Mouse (Mus musculus): ENCODE results near the gene Cacna1i.

Gene Cacna1i

GRCm38 (mm10) chr15:80286851-80287415 is at the start of gene Cacna1i:
Gene Cacna1i (plus strand): TSS chr15:80287238.
- DNase-seq (ENCODE audit: low spot score): no peak

- no peak for DNase-seq (ENCODE audit: low spot score)
Measured at GRCm38 (mm10) chr15:80248135-80248534, 38.9 kb upstream of the Cacna1i start.

DNA sequence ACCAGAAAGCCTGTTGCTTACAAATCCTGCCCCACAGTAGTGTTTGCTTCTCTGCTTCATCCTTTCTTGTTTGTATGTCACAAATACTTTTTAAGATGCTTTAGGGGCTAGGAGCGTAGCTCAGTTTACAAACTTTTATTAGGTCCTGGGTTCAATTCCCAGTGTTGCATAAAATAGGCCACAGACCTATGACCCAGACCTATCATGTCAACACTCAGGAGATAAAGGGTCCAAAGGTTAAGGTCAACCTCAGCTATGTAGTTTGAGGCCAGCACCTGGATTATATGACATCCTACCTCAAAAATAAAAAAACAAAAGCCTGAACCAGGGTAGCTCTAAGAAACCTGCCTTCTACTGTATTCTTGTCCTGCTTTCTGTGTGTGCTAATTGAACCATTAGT is 38.4 kb upstream of the Cacna1i start:
- no peak for DNase-seq (ENCODE audit: low spot score)

GRCm38 (mm10) chr15:80249672-80250071 is 37.4 kb upstream of the Cacna1i start:
- DNase-seq (ENCODE audit: low spot score): no peak

GRCm38 (mm10) chr15:80250586-80250985 is 36.5 kb upstream of the Cacna1i start:
- DNase-seq (ENCODE audit: low spot score): no peak

- DNase-seq (ENCODE audit: low spot score): no peak
Measured at GRCm38 (mm10) chr15:80253530-80253929, 33.5 kb upstream of the Cacna1i start.

- DNase-seq (ENCODE audit: low spot score): no peak
Measured at GRCm38 (mm10) chr15:80254207-80254606, 32.8 kb upstream of the Cacna1i start.

DNA sequence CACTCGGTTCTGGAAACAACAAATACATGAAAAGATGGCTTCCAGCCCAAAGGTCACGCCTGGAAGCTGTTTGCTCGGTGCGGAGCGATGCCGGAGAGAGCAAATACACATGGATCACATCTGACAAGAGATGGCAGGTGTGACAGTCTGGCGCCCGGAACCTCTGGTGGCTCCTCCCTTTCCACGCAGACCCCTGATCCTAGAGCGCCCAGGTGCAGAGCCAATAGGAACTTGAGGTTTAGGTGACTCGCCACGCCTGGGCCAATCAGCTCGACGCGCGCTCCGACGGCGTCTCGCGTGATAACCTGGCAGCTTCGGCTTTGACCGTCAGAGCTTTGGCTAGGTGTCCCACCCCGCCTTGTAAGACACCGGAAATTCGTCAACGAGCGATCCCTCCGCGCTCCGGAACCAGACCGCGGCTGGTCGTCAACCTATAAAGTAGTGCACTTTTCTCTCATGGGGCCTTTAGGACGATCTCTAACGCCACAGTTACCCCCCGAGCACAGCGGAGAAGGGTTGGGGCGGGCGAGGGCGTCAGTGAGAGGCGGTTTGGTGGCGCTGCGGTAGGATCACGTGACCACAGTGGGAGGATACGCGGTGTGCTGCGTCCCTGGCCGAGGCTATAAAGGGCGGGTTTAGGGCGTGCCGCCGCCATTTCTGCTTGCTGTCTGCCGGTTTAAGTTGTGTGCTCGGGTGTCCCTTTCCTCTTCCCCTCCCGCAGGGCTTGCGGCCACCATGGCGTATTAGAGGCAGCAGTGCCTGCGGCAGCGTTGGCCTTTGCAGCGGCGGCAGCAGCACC is 32.0 kb upstream of the Cacna1i start, which contains the start of gene Atf4:
Gene Atf4, plus strand, starts transcription at position 338 of the 799 bp plus-strand sequence.
- DNase-seq (ENCODE audit: low spot score): peak; percentile 98

- peak; percentile 79 for DNase-seq (ENCODE audit: low spot score)
Measured at GRCm38 (mm10) chr15:80255646-80256121, 31.4 kb upstream of the Cacna1i start.

GRCm38 (mm10) chr15:80256242-80256641 is 30.8 kb upstream of the Cacna1i start:
- no peak for DNase-seq (ENCODE audit: low spot score)

DNA sequence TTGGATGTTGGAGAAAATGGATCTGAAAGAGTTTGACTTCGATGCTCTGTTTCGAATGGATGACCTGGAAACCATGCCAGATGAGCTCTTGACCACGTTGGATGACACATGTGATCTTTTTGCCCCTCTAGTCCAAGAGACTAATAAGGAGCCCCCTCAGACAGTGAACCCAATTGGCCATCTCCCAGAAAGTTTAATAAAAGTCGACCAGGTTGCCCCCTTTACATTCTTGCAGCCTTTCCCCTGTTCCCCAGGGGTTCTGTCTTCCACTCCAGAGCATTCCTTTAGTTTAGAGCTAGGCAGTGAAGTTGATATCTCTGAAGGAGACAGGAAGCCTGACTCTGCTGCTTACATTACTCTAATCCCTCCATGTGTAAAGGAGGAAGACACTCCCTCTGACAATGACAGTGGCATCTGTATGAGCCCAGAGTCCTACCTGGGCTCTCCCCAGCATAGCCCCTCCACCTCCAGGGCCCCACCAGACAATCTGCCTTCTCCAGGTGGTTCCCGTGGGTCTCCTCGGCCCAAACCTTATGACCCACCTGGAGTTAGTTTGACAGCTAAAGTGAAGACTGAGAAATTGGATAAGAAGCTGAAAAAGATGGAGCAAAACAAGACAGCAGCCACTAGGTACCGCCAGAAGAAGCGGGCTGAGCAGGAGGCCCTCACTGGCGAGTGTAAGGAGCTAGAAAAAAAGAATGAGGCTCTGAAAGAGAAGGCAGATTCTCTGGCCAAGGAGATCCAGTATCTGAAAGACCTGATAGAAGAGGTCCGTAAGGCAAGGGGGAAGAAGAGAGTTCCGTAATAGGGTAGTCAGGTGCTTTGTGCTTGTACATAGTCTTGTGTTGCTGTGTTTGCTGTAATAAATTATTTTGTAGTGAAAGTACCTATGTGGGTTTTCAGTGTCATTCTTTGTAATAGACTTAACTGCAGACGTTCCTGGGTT is 30.1 kb upstream of the Cacna1i start:
- DNase-seq (ENCODE audit: low spot score): no peak

- no peak for DNase-seq (ENCODE audit: low spot score)
Measured at GRCm38 (mm10) chr15:80257602-80258239, 29.3 kb upstream of the Cacna1i start.

DNA sequence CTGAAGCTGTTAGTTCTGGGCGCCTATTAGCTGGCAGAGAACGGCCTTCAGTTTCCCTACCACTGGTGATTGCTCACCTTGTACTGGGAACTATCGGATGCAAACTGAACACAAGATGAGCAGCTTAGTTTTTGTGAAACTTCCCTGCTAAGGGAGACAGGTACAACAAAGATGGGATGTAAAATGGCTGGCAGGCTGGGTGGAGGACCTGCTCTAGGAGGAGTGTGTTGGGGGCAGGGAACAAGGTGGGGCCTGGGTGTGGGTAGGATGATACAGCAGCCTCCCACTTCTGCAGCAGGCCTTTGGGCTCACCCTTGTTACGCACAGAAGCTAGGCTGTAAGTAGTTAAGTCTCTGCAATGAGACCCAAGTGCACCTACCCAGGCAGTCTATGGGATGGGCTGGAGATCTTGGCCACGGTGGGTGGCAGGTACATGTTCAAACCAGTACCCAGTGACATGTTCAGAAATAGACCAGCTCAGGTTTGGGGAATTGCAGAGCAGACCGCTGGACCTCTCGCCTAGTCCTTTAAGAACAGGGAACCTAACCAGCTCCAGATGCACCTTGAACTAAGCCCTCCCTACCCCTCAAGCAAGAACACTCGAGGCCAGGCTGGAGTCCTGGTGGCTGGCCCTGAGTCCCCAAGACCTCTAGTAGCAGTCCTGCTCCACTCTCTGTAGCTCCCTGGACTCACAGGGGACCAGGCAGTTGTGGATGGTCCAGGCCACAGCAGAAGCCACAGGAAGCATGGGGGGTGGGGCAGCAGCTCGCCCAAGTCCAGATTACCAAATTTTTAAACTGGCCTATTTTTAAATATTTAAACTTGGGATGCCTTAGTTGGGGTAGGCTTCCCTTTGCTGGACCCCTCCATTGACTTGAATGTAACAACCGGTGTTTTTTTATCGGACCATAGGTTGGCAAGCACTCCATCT is 28.5 kb upstream of the Cacna1i start:
- no peak for DNase-seq (ENCODE audit: low spot score)

- no peak for DNase-seq (ENCODE audit: low spot score)
Measured at GRCm38 (mm10) chr15:80259406-80260045, 27.5 kb upstream of the Cacna1i start.

DNA sequence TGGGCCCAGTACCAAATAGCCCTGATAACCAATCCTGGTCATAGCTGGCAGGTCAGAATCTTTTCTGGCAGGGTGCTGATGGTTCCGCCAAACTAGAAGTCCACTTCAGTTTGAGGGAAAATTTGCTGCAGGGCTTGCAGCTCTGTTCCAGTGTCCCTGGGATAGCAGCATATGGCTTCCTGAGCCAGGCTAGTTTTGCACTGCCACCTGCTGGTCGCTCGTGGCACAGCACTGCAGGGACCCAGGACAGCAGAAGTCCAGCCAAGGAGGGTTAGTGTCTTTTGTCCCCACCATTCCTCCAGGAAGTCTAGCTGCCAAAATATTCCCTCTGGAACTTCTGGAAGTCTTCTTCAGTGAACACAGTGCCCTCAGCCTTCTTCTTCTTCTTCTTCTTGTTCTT is 26.4 kb upstream of the Cacna1i start:
- DNase-seq (ENCODE audit: low spot score): peak; percentile 54

GRCm38 (mm10) chr15:80261100-80261499 is 25.9 kb upstream of the Cacna1i start:
- DNase-seq (ENCODE audit: low spot score): no peak

GRCm38 (mm10) chr15:80263610-80264575 is 23.1 kb upstream of the Cacna1i start, which contains the start of gene Rps19bp1:
Gene Rps19bp1 (minus strand): TSS chr15:80264315.
- peak; percentile 90 for DNase-seq (ENCODE audit: low spot score)

GRCm38 (mm10) chr15:80266281-80266680 is 20.8 kb upstream of the Cacna1i start:
- DNase-seq (ENCODE audit: low spot score): no peak

- DNase-seq (ENCODE audit: low spot score): no peak
Measured at GRCm38 (mm10) chr15:80271858-80272396, 15.1 kb upstream of the Cacna1i start.

Data from testis, postnatal 14 days (tissue).